Mouse (Mus musculus) ZHBTc4 (cell line): ENCODE measurements at regions not wholly inside any gene's neighbourhood (a gene's known extent, or its start where the extent isn't known, plus 50 kb on each side); places are given as distances from the start of the nearest gene placed in this dataset.

Experiments used
- DNase-seq: peaks from one replicate; pipeline ENCODE4 v3.0.0-alpha.2; 2011; ENCODE audit warnings: low read depth, low spot score

GRCm38 (mm10) chr9:6608428-6609283 lies 339.0 kb upstream of the Ddi1 start:
- no peak for DNase-seq
